Mouse (Mus musculus) hindbrain, embryonic 16.5 days (tissue): ENCODE results near the gene Camta1. TPM values are rescaled to one million over a fixed set of nuclear protein-coding genes. Genes with fewer than 3 reads are reported as not detected.

Experiments
- ATAC-seq: fragments of 200-750 bp; cut with Nextera tagmentation; 2 replicates; pipeline ENCODE4 v1.8.0; 2017; ENCODE audit warnings: moderate TSS enrichment, moderate library complexity
- H3K27ac ChIP-seq: fragments of 300-500 bp; sonication (generic); 2 replicates; pipeline ENCODE4 v1.5.1; 2014; ENCODE audit warnings: low read depth, mild to moderate bottlenecking, control low read depth, low read length, moderate library complexity
- H3K27me3 ChIP-seq: fragments of 300-500 bp; sonication (generic); replicated peaks from 2 replicates; pipeline ENCODE4 v1.6.1; 2014; ENCODE audit warnings: low read length; ENCODE audit not compliant: control insufficient read depth, insufficient read depth
- H3K36me3 ChIP-seq: fragments of 300-500 bp; sonication (generic); 2 replicates; pipeline ENCODE4 v1.6.1; 2014; ENCODE audit warnings: mild to moderate bottlenecking, low read length, moderate library complexity, mixed read lengths; ENCODE audit not compliant: control insufficient read depth, insufficient read depth
- H3K4me1 ChIP-seq: fragments of 300-500 bp; sonication (generic); 2 replicates; pipeline ENCODE4 v1.6.1; 2014; ENCODE audit warnings: low read depth, low read length; ENCODE audit not compliant: control insufficient read depth, insufficient read depth
- H3K4me2 ChIP-seq: fragments of 300-500 bp; sonication (generic); 2 replicates; pipeline ENCODE4 v1.6.1; 2014; ENCODE audit warnings: mild to moderate bottlenecking, low read length, control low read depth, moderate library complexity
- H3K4me3 ChIP-seq: fragments of 300-500 bp; sonication (generic); 2 replicates; pipeline ENCODE4 v1.5.1; 2014; ENCODE audit warnings: mild to moderate bottlenecking, low read length, control low read depth, moderate library complexity
- H3K9ac ChIP-seq: fragments of 300-500 bp; sonication (generic); 2 replicates; pipeline ENCODE4 v1.6.1; 2014; ENCODE audit warnings: low read depth, mild to moderate bottlenecking, control low read depth, low read length, moderate library complexity
- H3K9me3 ChIP-seq: fragments of 300-500 bp; sonication (generic); 2 replicates; pipeline ENCODE4 v1.6.1; 2014; ENCODE audit warnings: mild to moderate bottlenecking, low read length, moderate library complexity; ENCODE audit not compliant: control insufficient read depth
- WGBS: fragments of 180-500 bp; shearing (Covaris S2); extraction: QIAGEN DNeasy Blood & Tissue Kit; methylation state at CpG from one replicate; pipeline ENCODE4 v1.1.7; 2014; 5-methylcytosine and 5-hydroxymethylcytosine counted together
- polyA plus RNA-seq: library from polyadenylated mRNA; unstranded; fragments of >200 nt; fragmentation: Nextera tagmentation; extraction: Ambion mirVana; gene quantifications from 2 replicates; pipeline ENCODE4 v1.2.1, GENCODE M21; 2015

Camta1 gene
- polyA plus RNA-seq, 1 experiment from 2014 or later, result 153 TPM

- Histone ChIP-seq H3K9ac (no peak overlapping the region), H3K4me1 (no peaks in the 10 kb centered on the region), H3K4me3 (no peak overlapping the region), H3K9me3 (no peaks in the 10 kb centered on the region), H3K27ac (no peak overlapping the region), H3K27me3 (no peaks in the 10 kb centered on the region), H3K4me2 (no peak overlapping the region), H3K36me3 (no peaks in the 10 kb centered on the region)
- ATAC-seq, result no peak
- WGBS, result 96% methylated on average over 3 of the region's 3 CpGs
These were observed 25.8 kb downstream of the Camta1 start for GRCm38 (mm10) chr4:151835860-151836259.

GRCm38 (mm10) chr4:151834536-151834935 lies 27.1 kb downstream of the Camta1 start:
- Histone ChIP-seq H3K36me3 (no peaks in the 10 kb centered on the region), H3K27ac (peak overlapping the region; percentile 9)
- WGBS, result 59% methylated on average over 10 of the region's 10 CpGs

GRCm38 (mm10) chr4:151833940-151834449 lies 27.7 kb downstream of the Camta1 start:
- H3K27me3 ChIP-seq, result no peaks in the 10 kb centered on the region
- H3K9ac ChIP-seq, result no peak overlapping the region
- H3K9me3 ChIP-seq, result no peaks in the 10 kb centered on the region
- H3K4me3 ChIP-seq, result no peak overlapping the region
- H3K36me3 ChIP-seq, result 0 out of 2 replicates have a peak, but pooled peaks cover 4% of the 10 kb centered on the region
- peak overlapping the region; percentile 9 for H3K27ac ChIP-seq
- H3K4me2 ChIP-seq, result no peak overlapping the region
- H3K4me1 ChIP-seq, result no peaks in the 10 kb centered on the region
- 67% methylated on average over 7 of the region's 7 CpGs for WGBS
- no peak for ATAC-seq

More at GRCm38 (mm10) chr4:151834536-151834935, 27.1 kb downstream of the Camta1 start:
- Histone ChIP-seq H3K27me3 (no peaks in the 10 kb centered on the region), H3K9ac (no peak overlapping the region), H3K4me2 (no peak overlapping the region), H3K9me3 (no peaks in the 10 kb centered on the region), H3K4me1 (no peaks in the 10 kb centered on the region), H3K4me3 (no peak overlapping the region)
- no peak for ATAC-seq

GRCm38 (mm10) chr4:151827840-151828239 lies 33.8 kb downstream of the Camta1 start:
- no peaks in the 10 kb centered on the region for H3K27me3 ChIP-seq
- 0 out of 2 replicates have a peak, but pooled peaks cover 6% of the 10 kb centered on the region for H3K36me3 ChIP-seq
- no peak overlapping the region for H3K27ac ChIP-seq
- WGBS, result 99% methylated on average over 3 of the region's 3 CpGs
- H3K4me3 ChIP-seq, result no peak overlapping the region
- H3K4me1 ChIP-seq, result no peaks in the 10 kb centered on the region
- ATAC-seq, result no peak
- H3K9ac ChIP-seq, result no peak overlapping the region
- no peaks in the 10 kb centered on the region for H3K9me3 ChIP-seq
- H3K4me2 ChIP-seq, result no peak overlapping the region

- no peaks in the 10 kb centered on the region for H3K27me3 ChIP-seq
- no peak overlapping the region for H3K4me2 ChIP-seq
- H3K9ac ChIP-seq, result no peak overlapping the region
- H3K4me1 ChIP-seq, result no peaks in the 10 kb centered on the region
- H3K27ac ChIP-seq, result no peak overlapping the region
- ATAC-seq, result no peak
- no peak overlapping the region for H3K4me3 ChIP-seq
- H3K9me3 ChIP-seq, result no peaks in the 10 kb centered on the region
- H3K36me3 ChIP-seq, result 0 out of 2 replicates have a peak, but pooled peaks cover 6% of the 10 kb centered on the region
These were observed 34.3 kb downstream of the Camta1 start for GRCm38 (mm10) chr4:151827356-151827755.

- no peaks in the 10 kb centered on the region for H3K27me3 ChIP-seq
- no peaks in the 10 kb centered on the region for H3K9me3 ChIP-seq
- no peaks in the 10 kb centered on the region; the same call in none of the 2 replicates for H3K4me1 ChIP-seq
- WGBS, result 67% methylated on average over 3 of the region's 3 CpGs
- no peak overlapping the region for H3K27ac ChIP-seq
- no peak for ATAC-seq
- no peak overlapping the region for H3K4me2 ChIP-seq
- 0 out of 2 replicates have a peak, but pooled peaks cover 2% of the 10 kb centered on the region for H3K36me3 ChIP-seq
- no peak overlapping the region for H3K9ac ChIP-seq
- no peak overlapping the region for H3K4me3 ChIP-seq
These were observed 37.7 kb downstream of the Camta1 start for GRCm38 (mm10) chr4:151823963-151824362.

GRCm38 (mm10) chr4:151822986-151823385 lies 38.7 kb downstream of the Camta1 start:
- ATAC-seq, result no peak
- 84% methylated on average over 2 of the region's 2 CpGs for WGBS

GRCm38 (mm10) chr4:151817981-151818766 lies 43.5 kb downstream of the Camta1 start:
- Histone ChIP-seq H3K27ac (no peak overlapping the region), H3K4me3 (no peak overlapping the region), H3K4me1 (peaks cover 2% of the 10 kb centered on the region), H3K4me2 (no peak overlapping the region), H3K27me3 (no peaks in the 10 kb centered on the region), H3K9ac (no peak overlapping the region), H3K36me3 (no peaks in the 10 kb centered on the region), H3K9me3 (no peaks in the 10 kb centered on the region)
- WGBS, result 30% methylated on average over 3 of the region's 3 CpGs
- peak; percentile 17; the same call in 1 of the 2 replicates for ATAC-seq

More at GRCm38 (mm10) chr4:151822986-151823385, 38.7 kb downstream of the Camta1 start:
- Histone ChIP-seq H3K9me3 (no peaks in the 10 kb centered on the region), H3K4me3 (no peak overlapping the region), H3K4me2 (no peak overlapping the region), H3K27me3 (no peaks in the 10 kb centered on the region), H3K27ac (no peak overlapping the region), H3K9ac (no peak overlapping the region), H3K4me1 (no peaks in the 10 kb centered on the region; the same call in none of the 2 replicates), H3K36me3 (0 out of 2 replicates have a peak, but pooled peaks cover 2% of the 10 kb centered on the region)

GRCm38 (mm10) chr4:151813711-151814110 lies 48.0 kb downstream of the Camta1 start:
- no peak for ATAC-seq
- WGBS, result 96% methylated on average over 4 of the region's 4 CpGs
- no peaks in the 10 kb centered on the region for H3K9me3 ChIP-seq

More at GRCm38 (mm10) chr4:151813711-151814110, 48.0 kb downstream of the Camta1 start:
- Histone ChIP-seq H3K9ac (no peak overlapping the region), H3K4me1 (peaks cover 2% of the 10 kb centered on the region; the same call in 1 of the 2 replicates), H3K4me2 (no peak overlapping the region), H3K27ac (no peak overlapping the region), H3K4me3 (no peak overlapping the region), H3K36me3 (no peaks in the 10 kb centered on the region), H3K27me3 (no peaks in the 10 kb centered on the region)
